9 mouse cellular contexts compared by ENCODE assay signal in the genomic region with DNA sequence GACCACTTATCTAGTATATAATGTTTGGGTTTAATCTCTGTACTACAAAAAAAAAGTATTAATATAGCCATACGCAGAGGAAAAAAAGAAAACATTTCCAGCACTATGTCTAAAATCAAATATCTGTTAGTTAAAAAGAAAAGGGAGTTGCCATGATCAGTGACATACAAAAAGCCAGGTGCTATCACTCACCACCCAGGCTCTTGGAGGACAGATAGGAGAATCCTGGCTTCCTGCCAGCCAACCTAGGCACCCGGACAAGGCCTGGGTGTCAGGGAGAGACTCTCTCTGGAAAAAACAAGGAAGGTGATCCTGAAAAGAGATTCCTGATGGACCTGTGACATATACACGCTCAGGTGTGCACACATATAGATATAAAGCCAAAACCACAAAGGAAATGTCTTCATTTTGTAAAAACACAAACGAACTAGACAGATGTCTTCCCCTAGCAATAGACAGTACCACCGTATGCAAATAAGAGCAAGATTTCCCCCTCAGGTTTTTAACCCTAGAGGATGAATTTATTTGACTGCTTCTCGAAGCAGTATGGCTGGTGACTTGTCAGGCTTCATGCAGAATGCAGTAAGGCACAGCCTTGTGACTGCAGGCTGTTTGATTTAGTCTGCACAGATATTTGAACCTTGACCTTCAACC. TPM values are rescaled to one million over a fixed set of nuclear protein-coding genes. Genes with fewer than 3 reads are reported as not detected.
DNase-seq lines count a peak whose midpoint lies in the region; ATAC-seq and TF ChIP-seq lines count a peak whose summit lies in the region.
"Had no signal": no experiment of that assay in that cellular context is flagged by ENCODE, and none has a peak within 500 bp of the region (broad histone marks: within the 10 kb centered on the region; RNA-seq: fewer than 3 reads in every experiment).

No protein-coding gene starts in this region.

- H3K9me3 ChIP-seq in limb, embryonic 13.5 days, result no peaks in the 10 kb centered on the region

- H3K27me3 ChIP-seq in limb, embryonic 13.5 days, result no peaks in the 10 kb centered on the region

- ATAC-seq in limb, embryonic 13.5 days (ENCODE audit: low FRiP score, low read depth), result no peak
- no peak for ATAC-seq in megakaryocyte, adult 5-6 weeks (ENCODE audit: poor library complexity, severe bottlenecking)

- TF ChIP-seq POLR2A in olfactory bulb, adult 2 months (IDR thresholded peaks at IDR 0.05; ENCODE audit: insufficient read depth, low read depth, low read length), result no peak

- no peaks in the 10 kb centered on the region for H3K36me3 ChIP-seq in limb, embryonic 13.5 days

- peak overlapping the region; percentile 36 for H3K4me3 ChIP-seq in limb, embryonic 13.5 days
- H3K4me3 ChIP-seq in olfactory bulb, adult 2 months (ENCODE audit: insufficient read depth, low read depth, low read length), result peak overlapping the region; percentile 41; the same call in 1 of the 2 replicates
- H3K4me3 ChIP-seq: erythroblast, embryonic 14.5 days had no signal

- peak; percentile 16 for DNase-seq in adrenal gland, postnatal 25 days
- DNase-seq in adrenal gland, adult (ENCODE audit: inconsistent age in 2 of 2, low spot score in 1 of 2), result no peak
- peak; percentile 8 for DNase-seq in retina, postnatal 1 day
- no peak for DNase-seq in retina, embryonic 14.5 days (ENCODE audit: low spot score)
- DNase-seq in urinary bladder, adult 18-20 months (ENCODE audit: low spot score in 2 of 2), result no peak

- 65% methylated on average over 6 of the region's 6 CpGs for WGBS in limb, embryonic 13.5 days
- WGBS in olfactory bulb, adult 2 months, result 51% methylated on average over 6 of the region's 6 CpGs

- H3K27ac ChIP-seq in limb, embryonic 13.5 days, result peak overlapping the region; percentile 52
- peak overlapping the region; percentile 51; the same call in 1 of the 2 replicates for H3K27ac ChIP-seq in olfactory bulb, adult 2 months (ENCODE audit: insufficient read depth, low read depth, low read length)

- H3K9ac ChIP-seq in limb, embryonic 13.5 days, result peak overlapping the region; percentile 53; the same call in 1 of the 2 replicates

- TF ChIP-seq CTCF in olfactory bulb, adult 2 months (IDR thresholded peaks at IDR 0.05; ENCODE audit: insufficient read depth, low read depth, low read length), result no peak

- H3K4me2 ChIP-seq in limb, embryonic 13.5 days (replicated peaks), result peak overlapping the region; percentile 68

- H3K4me1 ChIP-seq in limb, embryonic 13.5 days, result peaks cover 21% of the 10 kb centered on the region
- H3K4me1 ChIP-seq in olfactory bulb, adult 2 months (ENCODE audit: control insufficient read depth, insufficient read depth, low read length), result peaks cover 5% of the 10 kb centered on the region

RNA-seq across cellular contexts. Expression of gene Ankrd55, which starts 0.6 kb away (rescaled TPM):
- 12.2 and 23.4 TPM in 2 replicates for total RNA-seq in adrenal gland, postnatal 25 days (2021)
- polyA plus RNA-seq in limb, embryonic 13.5 days (2015; fragmentation: Nextera tagmentation; extraction: Ambion mirVana), result 1.8 TPM in 2 replicates
- polyA plus RNA-seq in olfactory bulb, adult 2 months (2012; ENCODE audit: insufficient read depth, insufficient read length, low replicate concordance, missing spikeins), result not detected in 2 replicates
- total RNA-seq in megakaryocyte, adult 5-6 weeks (2015), result 0.16 and 0.36 TPM in 2 replicates
- total RNA-seq in megakaryocyte, adult 5-6 weeks (2017), result not detected in 2 replicates
- polyA plus RNA-seq: erythroblast, embryonic 14.5 days had no signal

Comparison
In these comparisons a context has a peak if more than half of its experiments do, and no peak if none do; other contexts are left out.
1. DNase-seq: peak in adrenal gland, postnatal 25 days (single experiment) and retina, postnatal 1 day (single experiment); none in adrenal gland, adult (0 of 2), retina, embryonic 14.5 days (single experiment) and urinary bladder, adult 18-20 months (0 of 2).